Mouse (Mus musculus) limb, embryonic 12.5 days (tissue): ENCODE measurements at regions not wholly inside any gene's neighbourhood (a gene's known extent, or its start where the extent isn't known, plus 50 kb on each side); places are given as distances from the start of the nearest gene placed in this dataset.

Experiments
- ATAC-seq: fragments of 200-750 bp; cut with Nextera tagmentation; 2 replicates; pipeline ENCODE4 v1.8.0; 2017; ENCODE audit warnings: low read depth, moderate TSS enrichment; ENCODE audit not compliant: insufficient number of reproducible peaks, insufficient read depth, low FRiP score, low TSS enrichment
- H3K27ac ChIP-seq: fragments of 300-500 bp; sonication (generic); 2 replicates; pipeline ENCODE4 v1.5.1; 2016; ENCODE audit warnings: mild to moderate bottlenecking, moderate library complexity
- H3K27me3 ChIP-seq: fragments of 300-500 bp; sonication (generic); 2 replicates; pipeline ENCODE4 v1.6.1; 2016; ENCODE audit warnings: mild to moderate bottlenecking, moderate library complexity
- H3K36me3 ChIP-seq: fragments of 300-500 bp; sonication (generic); 2 replicates; pipeline ENCODE4 v1.6.1; 2016; ENCODE audit warnings: mild to moderate bottlenecking, moderate library complexity
- H3K4me1 ChIP-seq: fragments of 300-500 bp; sonication (generic); replicated peaks from 2 replicates; pipeline ENCODE4 v1.6.1; 2016
- H3K4me2 ChIP-seq: fragments of 300-500 bp; sonication (generic); 2 replicates; pipeline ENCODE4 v1.6.1; 2016; ENCODE audit warnings: mild to moderate bottlenecking, moderate library complexity
- H3K4me3 ChIP-seq: fragments of 300-500 bp; sonication (generic); replicated peaks from 2 replicates; pipeline ENCODE4 v1.5.1; 2016; ENCODE audit warnings: mild to moderate bottlenecking
- H3K9ac ChIP-seq: fragments of 300-500 bp; sonication (generic); replicated peaks from 2 replicates; pipeline ENCODE4 v1.6.1; 2016; ENCODE audit warnings: mild to moderate bottlenecking, moderate library complexity
- H3K9me3 ChIP-seq: fragments of 300-500 bp; sonication (generic); 2 replicates; pipeline ENCODE4 v1.6.1; 2016; ENCODE audit warnings: mild to moderate bottlenecking, moderate library complexity
- WGBS: fragments of 180-500 bp; shearing (Covaris S2); methylation state at CpG from one replicate; pipeline ENCODE4 v1.1.7; 2016; 5-methylcytosine and 5-hydroxymethylcytosine counted together

DNA sequence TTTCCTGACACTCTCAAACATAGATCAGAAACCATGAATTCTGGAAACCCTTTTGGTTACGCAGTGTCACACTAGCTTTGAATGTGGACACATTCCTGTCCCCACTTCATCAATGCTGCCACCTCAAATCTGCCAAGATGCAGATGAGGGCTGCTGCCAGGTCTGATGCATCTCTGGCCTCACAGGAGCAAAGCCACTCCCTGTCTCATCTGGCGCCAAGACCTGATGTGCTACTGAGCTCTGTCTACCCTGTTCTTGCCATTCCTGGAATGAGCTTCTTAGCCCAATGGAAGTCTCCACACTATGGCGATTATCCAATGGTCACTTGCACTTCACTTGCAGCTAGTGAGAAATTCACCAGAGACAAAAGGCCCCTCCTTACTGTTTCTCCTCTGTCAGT lies 78.0 kb upstream of the Rarb start:
- H3K9me3 ChIP-seq, result no peaks in the 10 kb centered on the region
- no peak overlapping the region for H3K4me2 ChIP-seq
- WGBS, result 83% methylated on average over 3 of the region's 3 CpGs
- no peak overlapping the region for H3K27ac ChIP-seq
- no peaks in the 10 kb centered on the region for H3K36me3 ChIP-seq
- no peaks in the 10 kb centered on the region for H3K27me3 ChIP-seq
- H3K4me1 ChIP-seq, result peaks cover 15% of the 10 kb centered on the region
- no peak for ATAC-seq
- H3K4me3 ChIP-seq, result no peak overlapping the region
- no peak overlapping the region for H3K9ac ChIP-seq

DNA sequence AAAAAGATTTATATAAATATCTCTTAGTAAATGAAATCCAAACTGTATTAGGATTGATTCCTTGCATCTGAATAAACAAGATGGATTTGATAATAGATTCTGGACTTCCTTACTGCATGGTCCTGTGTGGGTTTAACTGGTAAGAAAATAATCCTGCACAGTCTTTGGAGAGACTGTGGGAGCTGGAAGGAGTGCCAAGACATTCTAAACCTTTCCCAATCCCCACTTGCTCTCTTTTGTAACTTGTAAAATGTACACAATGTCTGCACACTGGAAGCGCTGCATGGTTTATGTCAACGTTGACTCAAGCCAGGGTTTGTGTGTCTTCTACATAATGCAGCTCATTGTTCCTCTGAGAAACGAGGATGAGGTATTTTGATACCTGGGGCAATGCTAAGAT lies 62.3 kb upstream of the Rarb start:
- Histone ChIP-seq H3K9me3 (no peaks in the 10 kb centered on the region), H3K27me3 (no peaks in the 10 kb centered on the region), H3K36me3 (no peaks in the 10 kb centered on the region), H3K4me1 (no peaks in the 10 kb centered on the region), H3K4me2 (no peak overlapping the region), H3K4me3 (no peak overlapping the region), H3K27ac (no peak overlapping the region), H3K9ac (no peak overlapping the region)
- no peak for ATAC-seq
- WGBS, result 61% methylated on average over 3 of the region's 3 CpGs

DNA sequence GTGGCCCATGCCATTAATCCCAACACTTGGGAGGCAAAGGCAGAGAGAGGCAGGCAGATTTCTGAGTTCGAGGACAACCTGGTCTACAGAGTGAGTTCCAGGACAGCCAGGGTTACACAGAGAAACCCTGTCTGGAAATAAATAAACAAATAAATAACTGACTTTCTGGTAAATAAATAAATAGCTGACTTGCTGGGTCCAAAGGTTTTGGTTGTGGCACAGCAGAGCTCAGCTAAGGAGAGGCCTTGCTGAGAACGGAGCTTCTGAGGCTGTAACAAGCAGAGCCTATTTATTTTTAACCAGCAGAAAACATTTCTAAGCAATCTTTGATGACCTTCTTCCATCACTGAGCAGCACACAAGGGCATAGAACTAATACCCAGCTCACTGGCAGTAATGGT lies 50.3 kb upstream of the Rarb start:
- Histone ChIP-seq H3K27me3 (no peaks in the 10 kb centered on the region), H3K9me3 (no peaks in the 10 kb centered on the region), H3K9ac (no peak overlapping the region), H3K4me2 (no peak overlapping the region), H3K27ac (no peak overlapping the region), H3K36me3 (no peaks in the 10 kb centered on the region), H3K4me3 (no peak overlapping the region), H3K4me1 (no peaks in the 10 kb centered on the region)
- WGBS, result 95% methylated on average over 2 of the region's 2 CpGs
- no peak for ATAC-seq
